ENCODE assay signal across 8 mouse cellular contexts in genomic region chrX:169974974-169975373, GRCm38 (mm10). TPM values are rescaled to one million over a fixed set of nuclear protein-coding genes. Genes with fewer than 3 reads are reported as not detected.
DNase-seq lines count a peak whose midpoint lies in the region; ATAC-seq lines count a peak whose summit lies in the region.
"Not testable (repeated sequence)": the region's sequence is repeated elsewhere in the genome, so short reads cannot be mapped to it uniquely, and the experiment has no call there.

No protein-coding gene starts in this region.

- H3K4me2 ChIP-seq in heart, embryonic 15.5 days; kidney, embryonic 16.5 days (replicated peaks; ENCODE audit: low read depth, low read length); limb, embryonic 13.5 days (replicated peaks): not testable (repeated sequence)

- H3K4me3 ChIP-seq in heart, embryonic 15.5 days; kidney, embryonic 16.5 days (ENCODE audit: low read length); limb, embryonic 13.5 days: not testable (repeated sequence)

- 63% methylated on average over 6 of the region's 6 CpGs for WGBS in heart, embryonic 15.5 days
- 48% methylated on average over 6 of the region's 6 CpGs for WGBS in kidney, embryonic 16.5 days
- 47% methylated on average over 6 of the region's 6 CpGs for WGBS in limb, embryonic 13.5 days

- 0 out of 2 replicates have a peak overlapping the region, but pooled peaks have one; percentile 1 for H3K27ac ChIP-seq in heart, embryonic 15.5 days
- peak overlapping the region; percentile 2; the same call in 1 of the 2 replicates for H3K27ac ChIP-seq in kidney, embryonic 16.5 days (ENCODE audit: low read length)
- not testable (repeated sequence) for H3K27ac ChIP-seq in limb, embryonic 13.5 days

- not testable (repeated sequence) for H3K9me3 ChIP-seq in heart, embryonic 15.5 days (replicated peaks); kidney, embryonic 16.5 days (ENCODE audit: low read length)
- peaks cover 59% of the 10 kb centered on the region for H3K9me3 ChIP-seq in limb, embryonic 13.5 days

- not testable (repeated sequence) for H3K4me1 ChIP-seq in heart, embryonic 15.5 days (replicated peaks); kidney, embryonic 16.5 days (ENCODE audit: insufficient read depth, low read length)
- H3K4me1 ChIP-seq in limb, embryonic 13.5 days, result peaks cover 12% of the 10 kb centered on the region

- DNase-seq in CD4-positive helper T cell, adult 2 months (ENCODE audit: low read depth, low spot score), result peak; percentile 15
- peak; percentile 31 for DNase-seq in brain, adult 2 months (ENCODE audit: low read depth, low spot score)
- DNase-seq in fat pad, adult 2 months (ENCODE audit: extremely low read depth, low read depth, low spot score), result peak; percentile 64
- DNase-seq in naive thymus-derived CD4-positive, alpha-beta T cell, adult 2 months (ENCODE audit: low read depth), result peak; percentile 40
- peak; percentile 23 for DNase-seq in testis, postnatal 14 days (ENCODE audit: low spot score)

- not testable (repeated sequence) for H3K9ac ChIP-seq in heart, embryonic 15.5 days; kidney, embryonic 16.5 days (replicated peaks; ENCODE audit: low read length); limb, embryonic 13.5 days

- not testable (repeated sequence) for ATAC-seq in heart, embryonic 15.5 days (replicated peaks; ENCODE audit: insufficient number of reproducible peaks, insufficient read depth, low FRiP score, low read depth)
- ATAC-seq in kidney, embryonic 16.5 days (ENCODE audit: low FRiP score, low TSS enrichment), result peak; percentile 77
- peak; percentile 62 for ATAC-seq in limb, embryonic 13.5 days (ENCODE audit: low FRiP score, low read depth)

- not testable (repeated sequence) for H3K27me3 ChIP-seq in heart, embryonic 15.5 days; kidney, embryonic 16.5 days (ENCODE audit: insufficient read depth, low read length); limb, embryonic 13.5 days

- H3K36me3 ChIP-seq in heart, embryonic 15.5 days, result not testable (repeated sequence)
- H3K36me3 ChIP-seq in kidney, embryonic 16.5 days (ENCODE audit: insufficient read depth, low read length), result peaks cover 30% of the 10 kb centered on the region
- H3K36me3 ChIP-seq in limb, embryonic 13.5 days, result peaks cover 33% of the 10 kb centered on the region

RNA-seq across cellular contexts. Expression of gene Gm21887, which starts 34.5 kb away (rescaled TPM):
- polyA plus RNA-seq in heart, embryonic 15.5 days (2015; fragmentation: Nextera tagmentation; extraction: Ambion mirVana), result 122 and 155 TPM in 2 replicates
- 162 and 299 TPM in 2 replicates for polyA plus RNA-seq in kidney, embryonic 16.5 days (2015; fragmentation: Nextera tagmentation; extraction: Ambion mirVana)
- polyA plus RNA-seq in limb, embryonic 13.5 days (2015; fragmentation: Nextera tagmentation; extraction: Ambion mirVana), result 209 and 230 TPM in 2 replicates
